Mouse (Mus musculus) layer of hippocampus, adult 2 months (tissue): ENCODE results near the gene Xxylt1. TPM values are rescaled to one million over a fixed set of nuclear protein-coding genes. Genes with fewer than 3 reads are reported as not detected.
A peak's percentile ranks its signal among the peaks of the same experiment; 100 is the strongest.

Source experiments
- DNase-seq, 2 experiments: peaks; one replicate each; pipeline ENCODE4 v3.0.0; 2022; ENCODE audit warnings: low spot score in 2 of 2
- H3K27ac ChIP-seq: fragments of 200-600 bp; 2 replicates; pipeline ENCODE4 v1.8.1; 2022
- H3K4me3 ChIP-seq: fragments of 200-600 bp; 2 replicates; pipeline ENCODE4 v1.8.1; 2022; ENCODE audit warnings: mild to moderate bottlenecking
- CTCF ChIP-seq: fragments of 200-600 bp; conservative IDR thresholded peaks from 2 replicates; pipeline ENCODE4 v1.8.1; 2022; ENCODE audit warnings: antibody characterized with exemption, mild to moderate bottlenecking, moderate library complexity
- long read RNA-seq, 2 experiments: library from polyadenylated mRNA; stranded (forward); transcript quantifications; one replicate each; pipeline ENCODE4 v2.0.0; 2021; ENCODE audit warnings: borderline mapping rate in 2 of 2
- total RNA-seq, 2 experiments: library from RNA; stranded (reverse); gene quantifications; 2 replicates each; pipeline ENCODE4 v1.2.3; 2021

The Xxylt1 gene
- 10 to 100 TPM; 18.2 to 19.0 TPM for total RNA-seq
- long read RNA-seq, experiment 1, transcript Xxylt1-201 (4 exons, 3,470 nt), result major isoform, 25 of 28 reads
- long read RNA-seq, experiment 1, partial matches to known transcripts, result 0 of 28 reads
- long read RNA-seq, experiment 1, other reads (novel, unspliced or antisense), result 3 of 28 reads
- long read RNA-seq, experiment 2, transcript Xxylt1-201 (4 exons, 3,470 nt), result major isoform, 30 of 37 reads
- long read RNA-seq, experiment 2, partial matches to known transcripts, result 0 of 37 reads
- long read RNA-seq, experiment 2, other reads (novel, unspliced or antisense), result 7 of 37 reads

- H3K4me3 ChIP-seq, result peak within 1 kb of the TSS; percentile 91
- peak; percentile 93 to 95 for DNase-seq
- H3K27ac ChIP-seq, result peak within 1 kb of the TSS; percentile 89
- TF ChIP-seq CTCF, result peak; percentile 58
Measured at GRCm38 (mm10) chr16:31081125-31081664, at the start of gene Xxylt1. TSS of gene Xxylt1 (minus strand) at chr16:31081432.

- DNase-seq, result peak in 1 of 2 experiments; percentile 39
- Histone ChIP-seq H3K27ac (peak overlapping the region; percentile 43), H3K4me3 (no peak overlapping the region)
- no peak for TF ChIP-seq CTCF
Measured at GRCm38 (mm10) chr16:31128116-31128515, 46.9 kb upstream of the Xxylt1 start.

GRCm38 (mm10) chr16:31124991-31125390 is 43.8 kb upstream of the Xxylt1 start:
- H3K27ac ChIP-seq, result no peak overlapping the region
- no peak for TF ChIP-seq CTCF
- H3K4me3 ChIP-seq, result no peak overlapping the region
- no peak for DNase-seq

- H3K27ac ChIP-seq, result no peak overlapping the region
- H3K4me3 ChIP-seq, result no peak overlapping the region
- no peak for TF ChIP-seq CTCF
- no peak for DNase-seq
Measured at GRCm38 (mm10) chr16:31121612-31122011, 40.4 kb upstream of the Xxylt1 start.

- no peak overlapping the region for H3K27ac ChIP-seq
- no peak for DNase-seq
- no peak for TF ChIP-seq CTCF
- no peak overlapping the region for H3K4me3 ChIP-seq
Measured at GRCm38 (mm10) chr16:31113596-31113995, 32.4 kb upstream of the Xxylt1 start.

- no peak for TF ChIP-seq CTCF
- no peak overlapping the region for H3K27ac ChIP-seq
- no peak for DNase-seq
- no peak overlapping the region for H3K4me3 ChIP-seq
Measured at GRCm38 (mm10) chr16:31101352-31101751, 20.1 kb upstream of the Xxylt1 start.

- no peak overlapping the region for H3K4me3 ChIP-seq
- no peak for DNase-seq
- TF ChIP-seq CTCF, result no peak
- H3K27ac ChIP-seq, result no peak overlapping the region
Measured at GRCm38 (mm10) chr16:31099906-31100305, 18.7 kb upstream of the Xxylt1 start.

- no peak overlapping the region; the same call in 1 of the 2 replicates for H3K27ac ChIP-seq
- H3K4me3 ChIP-seq, result no peak overlapping the region
- no peak for TF ChIP-seq CTCF
- DNase-seq, result no peak
Measured at GRCm38 (mm10) chr16:31094036-31094435, 12.8 kb upstream of the Xxylt1 start.

- Histone ChIP-seq H3K27ac (no peak overlapping the region), H3K4me3 (no peak overlapping the region)
- no peak for DNase-seq
- no peak for TF ChIP-seq CTCF
Measured at GRCm38 (mm10) chr16:31093186-31093585, 12.0 kb upstream of the Xxylt1 start.

GRCm38 (mm10) chr16:31081891-31082290 is 659 bp upstream of the Xxylt1 start:
- no peak overlapping the region for H3K4me3 ChIP-seq
- TF ChIP-seq CTCF, result no peak

GRCm38 (mm10) chr16:31080573-31081051 is 620 bp downstream of the Xxylt1 start:
- peak overlapping the region; percentile 89 for H3K27ac ChIP-seq
- peak; percentile 42 to 47 for DNase-seq
- no peak for TF ChIP-seq CTCF
- H3K4me3 ChIP-seq, result peak overlapping the region; percentile 91

More at GRCm38 (mm10) chr16:31081891-31082290, 659 bp upstream of the Xxylt1 start:
- DNase-seq, result no peak
- no peak overlapping the region for H3K27ac ChIP-seq

- no peak for TF ChIP-seq CTCF
- no peak overlapping the region for H3K4me3 ChIP-seq
- H3K27ac ChIP-seq, result no peak overlapping the region
- DNase-seq, result no peak
Measured at GRCm38 (mm10) chr16:31077396-31077795, 3.8 kb downstream of the Xxylt1 start.

- H3K4me3 ChIP-seq, result no peak overlapping the region
- no peak for TF ChIP-seq CTCF
- H3K27ac ChIP-seq, result no peak overlapping the region
- DNase-seq, result no peak
Measured at GRCm38 (mm10) chr16:31076436-31076835, 4.8 kb downstream of the Xxylt1 start.
